1 mouse cellular context compared by ENCODE assay signal in the genomic region with DNA sequence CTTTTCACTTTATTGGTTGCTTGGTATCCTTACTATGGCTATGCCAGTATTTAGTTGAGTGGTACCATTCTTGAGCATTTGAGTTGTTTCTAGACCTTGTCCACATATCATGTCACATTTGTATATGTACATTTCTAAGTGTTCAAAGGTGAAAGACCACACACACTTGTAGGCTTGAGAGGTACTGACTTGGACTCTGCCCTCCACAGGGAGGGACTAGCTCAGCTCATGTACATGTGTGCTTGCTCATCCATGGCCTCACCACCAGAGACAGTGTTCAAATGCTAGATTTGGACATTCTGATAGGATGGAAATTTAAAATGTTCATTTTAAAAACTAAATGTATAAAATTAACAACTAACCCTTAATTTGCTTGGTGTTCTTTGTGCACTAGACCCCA. TPM values are rescaled to one million over a fixed set of nuclear protein-coding genes. Genes with fewer than 3 reads are reported as not detected.
"Had no signal": no experiment of that assay in that cellular context is flagged by ENCODE, and none has a peak within 500 bp of the region (broad histone marks: within the 10 kb centered on the region; RNA-seq: fewer than 3 reads in every experiment).

No protein-coding gene starts in this region.

RNA-seq across cellular contexts. Expression of a gene that starts 44.5 kb away (rescaled TPM):
- polyA plus RNA-seq: erythroblast, embryonic 14.5 days had no signal
